ENCODE assay signal across 12 mouse cellular contexts in the genomic region with DNA sequence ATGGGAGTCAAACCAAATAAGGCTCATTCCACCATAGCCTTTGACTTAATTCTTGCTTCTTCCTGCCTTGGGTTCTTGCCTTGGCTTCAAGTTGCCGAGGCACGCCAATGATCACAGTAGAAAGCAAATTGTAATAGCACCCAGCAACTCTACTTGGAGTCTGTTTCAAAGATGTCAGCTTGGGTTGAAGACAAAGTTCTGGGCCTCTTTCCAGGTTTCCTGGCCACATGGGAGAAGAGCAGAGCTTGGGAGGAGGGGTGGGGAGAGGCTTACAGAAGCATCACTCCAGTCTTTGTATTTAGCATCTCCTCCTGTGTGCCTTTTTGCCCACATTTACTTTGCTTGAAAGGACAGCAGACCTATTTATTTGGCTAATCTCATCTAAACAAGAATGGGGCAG.
DNase-seq lines count a peak whose midpoint lies in the region; ATAC-seq lines count a peak whose summit lies in the region.
"Had no signal": no experiment of that assay in that cellular context is flagged by ENCODE, and none has a peak within 500 bp of the region (broad histone marks: within the 10 kb centered on the region; RNA-seq: fewer than 3 reads in every experiment).

No protein-coding gene starts in this region.

- no peak overlapping the region for H3K4me3 ChIP-seq in heart, embryonic 11.5 days (ENCODE audit: low read depth, low read length)
- no peak overlapping the region for H3K4me3 ChIP-seq in neural tube, embryonic 15.5 days (replicated peaks)
- H3K4me3 ChIP-seq: hindbrain, embryonic 15.5 days; neural tube, embryonic 12.5 days had no signal

- no peak overlapping the region for H3K27ac ChIP-seq in heart, embryonic 11.5 days (ENCODE audit: low read depth, low read length)
- no peak overlapping the region for H3K27ac ChIP-seq in neural tube, embryonic 15.5 days (replicated peaks)
- H3K27ac ChIP-seq: hindbrain, embryonic 15.5 days; neural tube, embryonic 12.5 days had no signal

- no peaks in the 10 kb centered on the region for H3K27me3 ChIP-seq in heart, embryonic 11.5 days (ENCODE audit: control insufficient read depth, insufficient read depth, low read length)
- no peaks in the 10 kb centered on the region for H3K27me3 ChIP-seq in neural tube, embryonic 15.5 days (replicated peaks)
- H3K27me3 ChIP-seq: hindbrain, embryonic 15.5 days; neural tube, embryonic 12.5 days had no signal

- 92% methylated on average over 2 of the region's 2 CpGs for WGBS in heart, embryonic 11.5 days (ENCODE audit: insufficient replicate concordance)
- WGBS in neural tube, embryonic 15.5 days, result 91% methylated on average over 2 of the region's 2 CpGs

- H3K9ac ChIP-seq in heart, embryonic 11.5 days (ENCODE audit: low read depth, low read length), result no peak overlapping the region
- H3K9ac ChIP-seq in neural tube, embryonic 15.5 days (replicated peaks), result no peak overlapping the region
- H3K9ac ChIP-seq: hindbrain, embryonic 15.5 days; neural tube, embryonic 12.5 days had no signal

- ATAC-seq in heart, embryonic 11.5 days (replicated peaks; ENCODE audit: insufficient number of reproducible peaks, low FRiP score, low TSS enrichment), result no peak
- no peak for ATAC-seq in neural tube, embryonic 15.5 days (ENCODE audit: low FRiP score)

- peaks cover 2% of the 10 kb centered on the region; the same call in 1 of the 2 replicates for H3K36me3 ChIP-seq in heart, embryonic 11.5 days (ENCODE audit: control insufficient read depth, insufficient read depth, low read length)
- H3K36me3 ChIP-seq in neural tube, embryonic 15.5 days, result peaks cover 13% of the 10 kb centered on the region; the same call in 1 of the 2 replicates

- H3K4me2 ChIP-seq in heart, embryonic 11.5 days, result no peak overlapping the region
- no peak overlapping the region for H3K4me2 ChIP-seq in neural tube, embryonic 15.5 days
- H3K4me2 ChIP-seq: hindbrain, embryonic 15.5 days; midbrain, embryonic 11.5 days; neural tube, embryonic 12.5 days had no signal

- no peaks in the 10 kb centered on the region for H3K4me1 ChIP-seq in heart, embryonic 11.5 days (ENCODE audit: control insufficient read depth, insufficient read depth, low read length)
- no peaks in the 10 kb centered on the region for H3K4me1 ChIP-seq in neural tube, embryonic 15.5 days
- H3K4me1 ChIP-seq: hindbrain, embryonic 15.5 days; neural tube, embryonic 12.5 days had no signal

- H3K9me3 ChIP-seq in heart, embryonic 11.5 days (replicated peaks; ENCODE audit: control insufficient read depth, low read length), result no peaks in the 10 kb centered on the region
- no peaks in the 10 kb centered on the region for H3K9me3 ChIP-seq in neural tube, embryonic 15.5 days (replicated peaks)
- H3K9me3 ChIP-seq: hindbrain, embryonic 15.5 days; neural tube, embryonic 12.5 days had no signal

- peak; percentile 57 to 58 for DNase-seq in heart, adult 18-20 months
- DNase-seq in right cerebral cortex, postnatal 10 days (ENCODE audit: low spot score in 2 of 2), result peak; percentile 28 to 30
- no peak for DNase-seq in right cerebral cortex, adult 18-20 months
- DNase-seq in gastrocnemius, adult 8-10 months (ENCODE audit: low spot score in 2 of 2), result peak; percentile 26 to 33
- no peak for DNase-seq in thymus, postnatal 25 days
- DNase-seq: kidney, adult 8-10 months; thymus, postnatal 36 days had no signal

Comparison
In these comparisons a context has a peak if more than half of its experiments do, and no peak if none do; other contexts are left out.
1. DNase-seq: peak in heart, adult 18-20 months (2 of 2), right cerebral cortex, postnatal 10 days (2 of 2) and gastrocnemius, adult 8-10 months (2 of 2); none in right cerebral cortex, adult 18-20 months (single experiment) and thymus, postnatal 25 days (single experiment).